Mouse (Mus musculus): ENCODE results near the gene Jsrp1. TPM values are rescaled to one million over a fixed set of nuclear protein-coding genes. Genes with fewer than 3 reads are reported as not detected.
A peak's percentile ranks its signal among the peaks of the same experiment; 100 is the strongest.
"Not testable (repeated sequence)": the region's sequence is repeated elsewhere in the genome, so short reads cannot be mapped to it uniquely, and the experiment has no call there.

Gene Jsrp1
- polyA plus RNA-seq, 1 experiment from 2014 or later: not detected

- peaks cover 13% of the 10 kb centered on the region for H3K27me3 ChIP-seq
- H3K4me1 ChIP-seq: peaks cover 42% of the 10 kb centered on the region
- no peak overlapping the region for H3K9ac ChIP-seq
- peaks cover 32% of the 10 kb centered on the region for H3K36me3 ChIP-seq (ENCODE audit: poor library complexity, severe bottlenecking)
- no peaks in the 10 kb centered on the region for H3K9me3 ChIP-seq (replicated peaks)
- no peak overlapping the region for H3K4me3 ChIP-seq
- H3K4me2 ChIP-seq: no peak overlapping the region
- 60% methylated on average over 1 of the region's 1 CpGs for WGBS
- no peak overlapping the region; the same call in 1 of the 2 replicates for H3K27ac ChIP-seq
- ATAC-seq: no peak
Observed at GRCm38 (mm10) chr10:80829359-80830278, 16.3 kb upstream of the Jsrp1 start.

- H3K4me2 ChIP-seq: peak overlapping the region; percentile 90
- peaks cover 42% of the 10 kb centered on the region for H3K4me1 ChIP-seq
- ATAC-seq; H3K9me3 ChIP-seq (replicated peaks); H3K9ac ChIP-seq; H3K27me3 ChIP-seq; H3K27ac ChIP-seq: not testable (repeated sequence)
- 85% methylated on average over 7 of the region's 9 CpGs for WGBS
- H3K36me3 ChIP-seq (ENCODE audit: poor library complexity, severe bottlenecking): peaks cover 32% of the 10 kb centered on the region
- peak overlapping the region; percentile 78; the same call in 1 of the 2 replicates for H3K4me3 ChIP-seq
Observed at GRCm38 (mm10) chr10:80828587-80828986, 15.3 kb upstream of the Jsrp1 start.

DNA sequence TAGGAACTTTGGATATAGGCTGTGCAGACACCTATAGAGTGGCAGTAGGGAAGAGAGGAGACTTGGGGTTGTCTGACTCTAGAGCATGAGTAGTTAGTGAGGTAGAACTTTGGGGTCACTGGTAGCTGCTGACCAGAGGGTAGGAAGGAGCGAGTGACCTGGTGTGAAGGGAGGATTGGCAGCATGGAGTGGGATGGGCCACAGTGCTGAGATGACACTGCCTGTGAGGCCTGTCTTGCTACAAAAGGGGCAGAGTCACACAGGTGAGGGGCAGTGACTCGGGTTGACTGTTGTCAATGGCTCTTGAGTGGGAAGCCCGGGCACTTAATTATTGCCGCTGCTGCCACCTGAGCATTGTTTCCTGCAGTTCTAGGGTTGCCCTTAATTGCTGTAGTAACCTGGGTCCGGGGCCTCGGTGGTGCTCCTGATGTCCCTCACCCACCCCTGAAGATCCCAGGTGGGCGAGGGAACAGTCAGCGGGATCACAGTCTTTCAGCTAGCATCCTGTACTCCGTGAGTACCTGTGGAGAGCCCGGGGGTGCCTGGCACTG, 14.6 kb upstream of the Jsrp1 start:
- Histone ChIP-seq H3K4me3 (peak overlapping the region; percentile 78), H3K9ac (peak overlapping the region; percentile 92), H3K9me3 (replicated peaks) (no peaks in the 10 kb centered on the region), H3K36me3 (ENCODE audit: poor library complexity, severe bottlenecking) (peaks cover 32% of the 10 kb centered on the region), H3K4me1 (peaks cover 42% of the 10 kb centered on the region), H3K4me2 (peak overlapping the region; percentile 90), H3K27me3 (no peaks in the 10 kb centered on the region), H3K27ac (no peak overlapping the region)
- ATAC-seq: no peak
- 81% methylated on average over 10 of the region's 10 CpGs for WGBS

DNA sequence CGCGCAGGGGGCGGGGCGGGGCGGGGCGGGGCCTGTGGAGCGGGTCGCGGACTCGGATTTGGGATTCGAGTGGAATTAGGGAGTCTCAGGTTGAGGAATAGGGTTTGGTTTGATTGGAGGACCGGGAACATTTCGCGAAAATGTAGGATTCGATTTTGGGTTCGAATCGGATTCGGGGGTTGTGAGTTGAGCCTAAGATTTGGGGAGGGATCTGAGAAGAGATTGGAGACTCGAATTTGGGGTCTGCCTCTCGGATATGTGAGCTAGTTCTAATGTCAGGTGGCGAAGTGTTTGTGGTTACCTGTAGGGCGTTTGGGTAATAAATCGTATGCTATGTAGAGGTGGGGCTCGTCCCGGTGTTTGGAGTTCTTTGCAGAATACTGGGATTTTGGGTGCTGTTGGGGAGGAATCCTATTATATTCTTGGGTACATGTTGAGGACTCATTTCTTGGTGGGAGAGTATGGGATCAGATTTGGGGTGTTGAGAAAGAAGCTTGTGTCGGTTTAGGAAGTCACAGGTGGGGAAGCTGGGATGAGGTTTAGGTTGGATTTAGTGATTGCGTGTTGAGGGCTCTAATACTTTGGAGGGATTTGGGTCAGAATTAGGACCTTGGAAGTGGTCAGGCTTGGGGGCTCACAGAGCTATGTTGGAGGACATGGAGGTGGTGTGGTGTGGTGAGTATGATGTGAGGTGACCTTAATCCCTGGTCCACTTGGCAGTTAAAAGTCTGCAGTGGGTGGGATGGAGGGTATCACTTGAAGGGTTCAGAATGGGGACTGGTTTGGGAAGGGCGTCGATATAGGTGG, 14.0 kb upstream of the Jsrp1 start:
- peaks cover 32% of the 10 kb centered on the region for H3K36me3 ChIP-seq (ENCODE audit: poor library complexity, severe bottlenecking)
- no peak for ATAC-seq
- H3K27me3 ChIP-seq: no peaks in the 10 kb centered on the region
- peak overlapping the region; percentile 92 for H3K9ac ChIP-seq
- peaks cover 42% of the 10 kb centered on the region for H3K4me1 ChIP-seq
- no peaks in the 10 kb centered on the region for H3K9me3 ChIP-seq (replicated peaks)
- WGBS: 8% methylated on average over 29 of the region's 29 CpGs
- H3K4me3 ChIP-seq: peak overlapping the region; percentile 78
- H3K27ac ChIP-seq: peak overlapping the region; percentile 86
- peak overlapping the region; percentile 90 for H3K4me2 ChIP-seq

- Histone ChIP-seq H3K4me2 (peak within 1 kb of the TSS; percentile 90), H3K36me3 (ENCODE audit: poor library complexity, severe bottlenecking) (peaks cover 32% of the 10 kb centered on the region), H3K9ac (peak within 1 kb of the TSS; percentile 92), H3K9me3 (replicated peaks) (no peaks in the 10 kb centered on the region), H3K27ac (peak within 1 kb of the TSS; percentile 86), H3K27me3 (no peaks in the 10 kb centered on the region), H3K4me3 (peak within 1 kb of the TSS; percentile 78), H3K4me1 (peaks cover 41% of the 10 kb centered on the region)
- under 1% methylated on average over 68 of the region's 82 CpGs for WGBS
- ATAC-seq: peak; percentile 97
Observed at GRCm38 (mm10) chr10:80826151-80827062, 13.1 kb upstream of the Jsrp1 start, which contains the start of gene Oaz1. Oaz1 (plus strand) TSS chr10:80826656.

- H3K9ac ChIP-seq: no peak overlapping the region
- 83% methylated on average over 2 of the region's 2 CpGs for WGBS
- H3K27ac ChIP-seq: no peak overlapping the region
- H3K4me1 ChIP-seq: peaks cover 25% of the 10 kb centered on the region
- no peaks in the 10 kb centered on the region for H3K27me3 ChIP-seq
- H3K4me3 ChIP-seq: no peak overlapping the region
- peaks cover 17% of the 10 kb centered on the region for H3K36me3 ChIP-seq (ENCODE audit: poor library complexity, severe bottlenecking)
- H3K9me3 ChIP-seq (replicated peaks): no peaks in the 10 kb centered on the region
- H3K4me2 ChIP-seq: no peak overlapping the region
- no peak for ATAC-seq
Observed at GRCm38 (mm10) chr10:80824827-80825226, 11.5 kb upstream of the Jsrp1 start.

DNA sequence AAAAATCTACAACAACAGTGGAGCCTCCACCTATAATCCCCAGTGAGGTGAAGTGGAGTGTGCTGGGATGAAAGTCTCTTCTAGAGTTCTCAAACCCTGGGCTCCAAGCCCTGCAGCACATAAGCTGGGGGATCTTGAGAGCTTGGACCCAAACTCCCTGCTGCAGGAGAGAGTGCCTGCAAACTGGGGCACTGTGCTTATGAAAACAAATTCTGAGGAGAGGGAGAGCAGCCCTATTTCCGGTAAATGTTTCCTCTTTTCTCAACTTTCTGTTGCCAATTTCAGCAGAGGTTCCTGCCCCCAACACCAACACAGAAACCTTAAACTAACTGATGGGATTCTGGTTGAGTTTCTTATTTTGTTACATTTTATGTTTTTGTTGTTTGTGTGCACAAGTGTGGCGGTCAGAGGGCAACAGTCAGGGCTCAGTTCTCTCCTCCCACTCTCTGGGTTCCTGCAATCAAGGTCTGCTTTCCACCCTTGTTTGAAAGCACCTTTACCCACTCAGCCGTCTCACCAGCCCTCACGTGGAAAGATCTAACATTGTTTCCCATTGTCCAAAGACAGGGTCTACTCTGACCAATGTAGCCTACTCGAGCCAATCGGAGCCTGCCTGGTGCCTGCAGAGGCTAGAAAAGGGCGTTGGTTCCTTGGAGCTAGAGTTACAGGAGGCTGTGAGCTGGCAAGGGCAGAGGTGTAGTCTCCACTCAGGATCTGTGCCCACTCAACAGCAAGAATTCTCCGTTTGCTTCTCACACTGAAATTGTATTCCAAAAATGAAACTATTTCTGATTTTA, 10.7 kb upstream of the Jsrp1 start:
- Histone ChIP-seq H3K9me3 (replicated peaks) (no peaks in the 10 kb centered on the region), H3K27ac (no peak overlapping the region)
- WGBS: 72% methylated on average over 8 of the region's 8 CpGs

DNA sequence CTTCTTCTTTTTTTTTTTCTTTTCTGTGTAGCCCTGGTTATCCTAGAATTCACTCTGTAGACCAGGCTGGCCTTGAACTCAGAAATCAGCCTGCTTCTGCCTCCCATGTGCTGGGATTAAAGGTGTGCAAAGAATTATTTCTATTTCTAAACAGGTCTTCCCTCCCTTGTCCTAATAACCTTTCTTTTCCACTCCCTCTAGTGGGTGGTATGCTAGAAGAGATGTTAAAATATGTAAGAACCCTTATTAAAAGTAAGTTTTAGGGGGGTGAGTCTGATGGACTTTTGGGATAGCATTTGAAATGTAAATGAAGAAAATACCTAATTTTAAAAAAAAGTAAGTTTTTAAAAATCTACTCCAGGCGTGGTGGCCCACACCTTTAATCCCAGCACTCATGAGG, 10.0 kb upstream of the Jsrp1 start:
- Histone ChIP-seq H3K9ac (no peak overlapping the region), H3K4me1 (peaks cover 13% of the 10 kb centered on the region), H3K9me3 (replicated peaks) (no peaks in the 10 kb centered on the region), H3K27ac (no peak overlapping the region), H3K36me3 (ENCODE audit: poor library complexity, severe bottlenecking) (peaks cover 4% of the 10 kb centered on the region; the same call in 1 of the 2 replicates), H3K27me3 (no peaks in the 10 kb centered on the region), H3K4me2 (no peak overlapping the region), H3K4me3 (no peak overlapping the region)
- no peak for ATAC-seq
- WGBS: 98% methylated on average over 1 of the region's 1 CpGs

More for the DNA sequence above, 10.7 kb upstream of the Jsrp1 start:
- Histone ChIP-seq H3K4me3 (no peak overlapping the region), H3K4me1 (peaks cover 18% of the 10 kb centered on the region), H3K4me2 (no peak overlapping the region), H3K9ac (no peak overlapping the region), H3K36me3 (ENCODE audit: poor library complexity, severe bottlenecking) (peaks cover 9% of the 10 kb centered on the region), H3K27me3 (no peaks in the 10 kb centered on the region)
- ATAC-seq: no peak

DNA sequence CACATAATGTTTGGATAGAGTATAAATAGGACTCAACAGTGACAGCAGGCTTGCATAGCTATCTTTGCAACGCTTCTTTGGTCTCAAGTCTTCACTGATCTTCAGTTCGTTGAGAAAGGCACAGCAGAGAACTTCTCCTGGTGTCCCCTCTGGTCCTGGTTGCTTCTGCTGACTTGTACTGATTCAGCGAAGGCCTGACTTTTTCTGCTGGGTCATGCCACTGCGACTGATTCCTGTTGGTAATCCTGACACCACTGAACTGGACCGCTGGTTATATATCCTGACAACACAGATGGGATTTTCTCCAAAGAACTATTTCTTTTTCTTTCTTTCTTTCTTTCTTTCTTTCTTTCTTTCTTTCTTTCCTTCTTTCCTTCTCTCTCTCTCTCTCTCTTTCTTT, 9.2 kb upstream of the Jsrp1 start:
- no peak overlapping the region for H3K4me3 ChIP-seq
- 85% methylated on average over 5 of the region's 5 CpGs for WGBS
- H3K27me3 ChIP-seq: no peaks in the 10 kb centered on the region
- no peak for ATAC-seq
- no peaks in the 10 kb centered on the region for H3K36me3 ChIP-seq (ENCODE audit: poor library complexity, severe bottlenecking)
- H3K4me1 ChIP-seq: peaks cover 5% of the 10 kb centered on the region
- H3K27ac ChIP-seq: no peak overlapping the region
- H3K9ac ChIP-seq: no peak overlapping the region
- no peak overlapping the region for H3K4me2 ChIP-seq
- no peaks in the 10 kb centered on the region for H3K9me3 ChIP-seq (replicated peaks)

DNA sequence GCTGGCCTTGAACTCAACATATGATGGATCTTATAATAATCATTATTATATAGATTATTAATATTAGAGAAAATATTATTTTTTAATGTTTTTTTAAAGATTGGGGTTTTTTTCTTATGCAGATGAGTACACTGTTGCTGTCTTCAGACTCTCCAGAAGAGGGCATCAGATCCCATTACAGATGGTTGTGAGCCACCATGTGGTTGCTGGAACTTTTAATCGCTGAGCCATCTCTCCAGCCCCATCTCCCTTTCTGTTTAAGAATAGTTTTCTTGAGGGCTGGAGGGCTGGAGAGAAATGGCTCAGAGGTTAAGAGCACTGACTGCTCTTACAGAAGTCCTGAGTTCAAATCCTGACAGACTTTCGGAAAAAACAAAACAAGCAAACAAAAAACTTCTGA, 8.7 kb upstream of the Jsrp1 start:
- 44% methylated on average over 2 of the region's 2 CpGs for WGBS
- no peaks in the 10 kb centered on the region for H3K9me3 ChIP-seq (replicated peaks)
- no peak overlapping the region for H3K9ac ChIP-seq
- no peak for ATAC-seq
- H3K36me3 ChIP-seq (ENCODE audit: poor library complexity, severe bottlenecking): no peaks in the 10 kb centered on the region
- H3K27ac ChIP-seq: no peak overlapping the region
- no peaks in the 10 kb centered on the region for H3K27me3 ChIP-seq
- 0 out of 2 replicates have a peak, but pooled peaks cover 3% of the 10 kb centered on the region for H3K4me1 ChIP-seq
- H3K4me2 ChIP-seq: no peak overlapping the region
- no peak overlapping the region for H3K4me3 ChIP-seq

Measured in forebrain, embryonic 13.5 days (tissue).